Mouse (Mus musculus) olfactory bulb, adult 2 months (tissue): ENCODE measurements around the gene Tmem156.

ENCODE experiments used
- CTCF ChIP-seq: fragments of 200-500 bp; IDR thresholded peaks from 2 replicates; pipeline ENCODE4 v1.5.1; 2012; ENCODE audit warnings: low read depth, mild to moderate bottlenecking, low read length, moderate library complexity; ENCODE audit not compliant: insufficient read depth
- POLR2A ChIP-seq: fragments of 200-500 bp; IDR thresholded peaks from 2 replicates; pipeline ENCODE4 v1.6.1; 2012; ENCODE audit warnings: mild to moderate bottlenecking, low read depth, low read length, moderate library complexity; ENCODE audit not compliant: insufficient read depth

- TF ChIP-seq POLR2A: no peak
- no peak for TF ChIP-seq CTCF
These were observed 32.1 kb downstream of the Tmem156 start for GRCm38 (mm10) chr5:65059806-65060205.
